Mouse (Mus musculus): ENCODE measurements around the gene Pfkfb2. TPM values are rescaled to one million over a fixed set of nuclear protein-coding genes. Genes with fewer than 3 reads are reported as not detected.

Gene Pfkfb2
- polyA plus RNA-seq, 1 experiment from 2014 or later, result 20.1 TPM

DNA sequence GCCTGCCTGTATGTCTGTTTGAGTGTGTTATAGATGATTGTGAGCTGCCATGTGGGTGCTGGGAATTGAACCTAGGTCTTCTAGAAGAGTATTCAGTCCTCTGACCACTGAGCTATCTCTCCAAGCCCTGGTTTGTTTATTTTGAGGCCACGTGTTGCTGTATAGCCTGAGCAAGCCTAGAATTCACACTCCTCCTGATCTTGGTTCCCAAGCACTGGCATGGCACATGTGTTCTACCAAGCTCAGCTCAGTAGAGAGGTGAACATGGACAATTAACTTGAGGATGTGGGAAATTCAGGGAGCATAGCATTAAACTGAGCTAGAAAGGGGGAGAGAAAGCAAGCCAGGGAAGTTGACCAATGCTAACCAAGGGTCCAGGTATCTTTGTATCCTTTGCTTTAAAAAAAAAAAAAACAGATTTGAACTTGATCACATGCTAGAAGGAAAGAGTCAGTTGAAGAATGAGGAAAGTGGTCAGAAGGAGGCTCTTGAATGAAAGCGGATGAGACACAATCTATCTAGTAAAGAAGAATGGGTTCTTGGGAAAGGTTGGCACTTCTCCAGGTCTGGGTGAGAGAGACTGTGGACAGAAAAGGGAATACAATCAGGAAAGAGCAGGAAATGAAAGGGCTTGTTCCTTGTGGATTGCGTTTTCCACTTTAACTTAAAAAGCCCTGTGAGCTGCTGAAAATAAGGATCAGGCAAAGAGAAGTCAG lies 33.1 kb upstream of the Pfkfb2 start:
- no peak overlapping the region for H3K9ac ChIP-seq
- H3K4me2 ChIP-seq (replicated peaks), result no peak overlapping the region
- no peaks in the 10 kb centered on the region for H3K9me3 ChIP-seq (ENCODE audit: control insufficient read depth, low read length)
- 81% methylated on average over 3 of the region's 3 CpGs for WGBS
- no peaks in the 10 kb centered on the region for H3K36me3 ChIP-seq (replicated peaks; ENCODE audit: control insufficient read depth, insufficient read depth)
- ATAC-seq (ENCODE audit: low FRiP score) (no peak), DNase-seq (ENCODE audit: low spot score) (no peak)
- no peaks in the 10 kb centered on the region for H3K27me3 ChIP-seq (ENCODE audit: control insufficient read depth, insufficient read depth, low read length)
- no peak overlapping the region for H3K4me3 ChIP-seq (replicated peaks; ENCODE audit: low read length)
- H3K27ac ChIP-seq, result no peak overlapping the region
- H3K4me1 ChIP-seq (replicated peaks; ENCODE audit: control insufficient read depth, insufficient read depth, low read length), result no peaks in the 10 kb centered on the region

DNA sequence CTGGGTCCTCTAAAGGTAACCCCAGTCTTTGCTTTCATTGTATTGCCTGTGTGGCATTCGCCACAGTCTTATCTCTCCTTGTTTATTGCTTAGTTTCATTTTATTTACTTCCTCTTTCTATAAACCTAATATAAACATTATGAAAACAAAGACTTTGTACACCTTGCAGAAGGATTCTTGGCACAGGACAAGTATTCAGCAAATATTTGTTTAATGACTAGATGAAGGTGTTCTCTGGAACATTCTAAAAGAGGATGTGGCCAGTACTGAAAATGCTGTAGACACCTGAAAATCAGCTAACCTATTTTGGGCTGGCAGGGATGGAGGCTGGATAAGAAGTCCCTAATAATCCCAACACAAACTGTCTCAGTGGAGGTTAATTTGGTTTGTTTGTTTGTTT lies 32.5 kb upstream of the Pfkfb2 start:
- ATAC-seq (ENCODE audit: low FRiP score) (no peak), DNase-seq (ENCODE audit: low spot score) (no peak)
- no peaks in the 10 kb centered on the region for H3K27me3 ChIP-seq (ENCODE audit: control insufficient read depth, insufficient read depth, low read length)
- H3K36me3 ChIP-seq (replicated peaks; ENCODE audit: control insufficient read depth, insufficient read depth), result no peaks in the 10 kb centered on the region
- no peak overlapping the region for H3K9ac ChIP-seq
- no peak overlapping the region for H3K4me2 ChIP-seq (replicated peaks)
- H3K4me3 ChIP-seq (replicated peaks; ENCODE audit: low read length), result no peak overlapping the region
- H3K27ac ChIP-seq, result no peak overlapping the region
- no peaks in the 10 kb centered on the region for H3K4me1 ChIP-seq (replicated peaks; ENCODE audit: control insufficient read depth, insufficient read depth, low read length)
- WGBS, result 84% methylated on average over 1 of the region's 1 CpGs
- no peaks in the 10 kb centered on the region for H3K9me3 ChIP-seq (ENCODE audit: control insufficient read depth, low read length)

DNA sequence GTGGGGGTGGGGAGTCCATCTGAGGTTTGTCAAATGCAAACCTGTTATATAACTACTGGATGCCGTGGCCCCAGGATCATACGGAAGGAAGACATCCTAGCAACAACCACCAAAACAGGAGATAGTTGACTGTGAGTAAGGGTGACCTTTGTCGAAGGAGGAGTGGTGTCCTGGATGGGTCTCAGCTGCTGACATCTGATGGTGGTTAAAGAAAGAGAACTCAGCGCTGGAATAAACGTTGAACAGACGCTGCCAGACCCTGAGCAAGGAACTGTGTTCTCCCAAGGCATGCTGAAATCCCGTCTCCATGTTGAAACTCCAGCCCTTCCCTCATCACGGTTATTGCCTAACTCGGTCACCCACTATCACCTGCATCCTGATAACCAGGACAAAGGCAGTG lies 30.6 kb upstream of the Pfkfb2 start:
- Histone ChIP-seq H3K4me2 (replicated peaks) (no peak overlapping the region), H3K4me3 (replicated peaks; ENCODE audit: low read length) (no peak overlapping the region), H3K27me3 (ENCODE audit: control insufficient read depth, insufficient read depth, low read length) (no peaks in the 10 kb centered on the region), H3K27ac (no peak overlapping the region), H3K4me1 (replicated peaks; ENCODE audit: control insufficient read depth, insufficient read depth, low read length) (no peaks in the 10 kb centered on the region), H3K36me3 (replicated peaks; ENCODE audit: control insufficient read depth, insufficient read depth) (no peaks in the 10 kb centered on the region), H3K9me3 (ENCODE audit: control insufficient read depth, low read length) (no peaks in the 10 kb centered on the region), H3K9ac (no peak overlapping the region)
- DNase-seq (ENCODE audit: low spot score) (no peak), ATAC-seq (ENCODE audit: low FRiP score) (no peak)
- 89% methylated on average over 9 of the region's 9 CpGs for WGBS

DNA sequence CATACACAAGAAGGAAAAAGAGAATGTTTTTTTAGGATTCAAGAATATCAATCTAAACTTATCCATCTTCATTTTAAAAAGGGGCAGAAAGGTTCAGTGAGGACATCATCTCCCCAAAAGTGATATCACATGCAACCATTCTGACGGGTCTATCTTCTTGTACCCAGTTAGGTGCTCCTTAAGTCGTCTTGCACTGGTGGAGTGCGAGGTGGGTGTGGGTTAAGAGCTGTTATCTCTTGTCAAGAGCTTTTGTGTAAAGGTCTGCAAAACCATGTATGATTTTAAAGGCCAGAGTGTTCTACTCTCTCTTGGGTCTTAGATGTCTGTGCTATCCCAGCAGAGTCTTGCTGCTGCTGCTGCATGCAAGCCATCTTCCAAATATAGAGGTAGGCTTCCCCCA lies 17.8 kb upstream of the Pfkfb2 start:
- no peak overlapping the region for H3K27ac ChIP-seq
- ATAC-seq (ENCODE audit: low FRiP score) (no peak), DNase-seq (ENCODE audit: low spot score) (no peak)
- no peaks in the 10 kb centered on the region for H3K36me3 ChIP-seq (replicated peaks; ENCODE audit: control insufficient read depth, insufficient read depth)
- H3K4me3 ChIP-seq (replicated peaks; ENCODE audit: low read length), result no peak overlapping the region
- H3K4me1 ChIP-seq (replicated peaks; ENCODE audit: control insufficient read depth, insufficient read depth, low read length), result no peaks in the 10 kb centered on the region
- WGBS, result 92% methylated on average over 3 of the region's 3 CpGs
- no peak overlapping the region for H3K4me2 ChIP-seq (replicated peaks)
- no peaks in the 10 kb centered on the region for H3K27me3 ChIP-seq (ENCODE audit: control insufficient read depth, insufficient read depth, low read length)
- H3K9me3 ChIP-seq (ENCODE audit: control insufficient read depth, low read length), result no peaks in the 10 kb centered on the region
- no peak overlapping the region for H3K9ac ChIP-seq

DNA sequence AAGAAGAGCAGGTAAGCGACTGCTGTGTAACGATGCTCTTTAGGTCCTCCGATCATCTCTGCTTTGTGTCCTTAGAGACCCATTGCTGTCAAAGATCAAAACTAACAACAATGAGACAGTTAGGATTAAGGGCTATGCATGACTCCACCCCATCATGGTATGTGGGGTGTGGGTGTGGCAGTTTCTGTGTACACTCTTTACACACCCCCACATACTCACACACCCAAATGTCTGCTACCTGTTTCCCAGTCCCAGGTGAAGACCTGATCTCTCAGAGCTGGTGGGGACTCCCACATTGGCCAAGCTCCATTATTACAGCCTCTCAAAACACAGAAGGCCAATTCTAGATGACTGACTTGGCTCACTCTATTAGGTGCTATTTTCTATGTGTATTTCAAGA lies 16.5 kb upstream of the Pfkfb2 start:
- no peaks in the 10 kb centered on the region for H3K9me3 ChIP-seq (ENCODE audit: control insufficient read depth, low read length)
- no peaks in the 10 kb centered on the region for H3K4me1 ChIP-seq (replicated peaks; ENCODE audit: control insufficient read depth, insufficient read depth, low read length)
- no peak for ATAC-seq (ENCODE audit: low FRiP score)
- WGBS, result 97% methylated on average over 3 of the region's 3 CpGs
- DNase-seq (ENCODE audit: low spot score), result no peak
- no peaks in the 10 kb centered on the region for H3K36me3 ChIP-seq (replicated peaks; ENCODE audit: control insufficient read depth, insufficient read depth)
- H3K27ac ChIP-seq, result no peak overlapping the region
- no peak overlapping the region for H3K9ac ChIP-seq
- no peaks in the 10 kb centered on the region for H3K27me3 ChIP-seq (ENCODE audit: control insufficient read depth, insufficient read depth, low read length)
- H3K4me2 ChIP-seq (replicated peaks), result no peak overlapping the region
- H3K4me3 ChIP-seq (replicated peaks; ENCODE audit: low read length), result no peak overlapping the region

DNA sequence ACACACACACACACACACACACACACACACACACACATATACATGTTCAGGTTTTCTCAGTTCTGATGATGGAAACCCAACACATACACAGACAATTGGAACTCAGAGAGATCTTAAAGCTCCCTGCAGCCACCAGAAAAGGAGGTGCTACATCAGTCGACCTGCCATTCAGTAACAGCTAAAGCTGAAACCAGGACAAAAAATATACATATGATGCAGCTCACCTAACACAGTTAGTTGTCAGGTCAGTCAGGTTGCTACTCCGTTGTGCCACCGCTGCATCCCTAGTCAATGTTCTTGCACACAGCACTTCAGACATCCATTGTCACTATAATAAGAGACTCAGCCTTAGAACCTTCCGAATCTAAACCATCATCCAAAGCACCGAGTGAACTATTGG lies 15.9 kb upstream of the Pfkfb2 start:
- no peak overlapping the region for H3K4me2 ChIP-seq (replicated peaks)
- ATAC-seq (ENCODE audit: low FRiP score), result no peak
- H3K27ac ChIP-seq, result no peak overlapping the region
- no peaks in the 10 kb centered on the region for H3K4me1 ChIP-seq (replicated peaks; ENCODE audit: control insufficient read depth, insufficient read depth, low read length)
- no peak for DNase-seq (ENCODE audit: low spot score)
- no peaks in the 10 kb centered on the region for H3K9me3 ChIP-seq (ENCODE audit: control insufficient read depth, low read length)
- H3K36me3 ChIP-seq (replicated peaks; ENCODE audit: control insufficient read depth, insufficient read depth), result no peaks in the 10 kb centered on the region
- no peaks in the 10 kb centered on the region for H3K27me3 ChIP-seq (ENCODE audit: control insufficient read depth, insufficient read depth, low read length)
- 83% methylated on average over 5 of the region's 5 CpGs for WGBS
- no peak overlapping the region for H3K9ac ChIP-seq
- H3K4me3 ChIP-seq (replicated peaks; ENCODE audit: low read length), result no peak overlapping the region

DNA sequence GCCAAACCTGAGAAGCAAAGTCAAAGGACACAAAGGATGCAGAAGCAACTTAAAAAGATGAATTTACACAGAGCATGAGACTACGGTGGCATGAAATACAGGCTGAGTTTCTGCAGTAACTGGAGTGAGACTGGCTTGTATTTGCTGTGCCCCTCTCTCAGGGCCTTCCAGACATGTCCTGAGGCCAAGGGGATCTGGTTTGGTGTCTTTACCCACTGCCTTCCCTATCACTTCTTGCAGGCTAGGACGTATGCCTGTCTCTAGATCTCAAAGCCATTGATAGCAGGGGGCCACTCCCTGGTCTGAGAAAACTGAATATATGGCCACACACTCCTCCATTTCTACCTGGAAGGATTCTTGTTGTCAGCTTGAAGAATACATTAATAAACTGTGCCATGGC lies 15.2 kb upstream of the Pfkfb2 start:
- H3K9me3 ChIP-seq (ENCODE audit: control insufficient read depth, low read length), result no peaks in the 10 kb centered on the region
- no peaks in the 10 kb centered on the region for H3K36me3 ChIP-seq (replicated peaks; ENCODE audit: control insufficient read depth, insufficient read depth)
- H3K27ac ChIP-seq, result no peak overlapping the region
- H3K4me3 ChIP-seq (replicated peaks; ENCODE audit: low read length), result no peak overlapping the region
- DNase-seq (ENCODE audit: low spot score) (no peak), ATAC-seq (ENCODE audit: low FRiP score) (no peak)
- H3K9ac ChIP-seq, result no peak overlapping the region
- no peaks in the 10 kb centered on the region for H3K4me1 ChIP-seq (replicated peaks; ENCODE audit: control insufficient read depth, insufficient read depth, low read length)
- no peak overlapping the region for H3K4me2 ChIP-seq (replicated peaks)
- 87% methylated on average over 2 of the region's 2 CpGs for WGBS
- no peaks in the 10 kb centered on the region for H3K27me3 ChIP-seq (ENCODE audit: control insufficient read depth, insufficient read depth, low read length)

DNA sequence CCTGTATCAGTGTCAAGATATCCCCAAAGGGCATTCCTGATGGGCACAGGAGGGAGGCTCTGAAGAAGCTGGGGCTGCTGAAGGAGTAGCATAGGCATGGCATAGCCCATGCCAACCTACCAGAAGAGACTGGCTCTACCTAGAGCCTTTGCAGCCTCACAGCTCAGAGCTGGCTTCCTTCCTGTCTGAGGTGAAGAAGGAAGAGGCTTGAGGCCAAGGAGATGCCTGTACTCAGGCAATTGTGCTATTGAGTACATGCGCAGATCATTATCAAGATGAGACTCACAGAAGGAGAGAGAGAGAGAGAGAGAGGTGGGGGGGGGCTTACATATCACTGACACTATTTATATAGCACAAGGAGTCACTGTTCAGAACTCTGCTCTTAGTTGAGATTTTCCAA lies 14.7 kb upstream of the Pfkfb2 start:
- H3K27me3 ChIP-seq (ENCODE audit: control insufficient read depth, insufficient read depth, low read length), result no peaks in the 10 kb centered on the region
- H3K9me3 ChIP-seq (ENCODE audit: control insufficient read depth, low read length), result no peaks in the 10 kb centered on the region
- WGBS, result 81% methylated on average over 1 of the region's 1 CpGs
- no peaks in the 10 kb centered on the region for H3K4me1 ChIP-seq (replicated peaks; ENCODE audit: control insufficient read depth, insufficient read depth, low read length)
- no peak for DNase-seq (ENCODE audit: low spot score)
- H3K4me2 ChIP-seq (replicated peaks), result no peak overlapping the region
- H3K27ac ChIP-seq, result no peak overlapping the region
- H3K36me3 ChIP-seq (replicated peaks; ENCODE audit: control insufficient read depth, insufficient read depth), result no peaks in the 10 kb centered on the region
- no peak for ATAC-seq (ENCODE audit: low FRiP score)
- H3K4me3 ChIP-seq (replicated peaks; ENCODE audit: low read length), result no peak overlapping the region
- no peak overlapping the region for H3K9ac ChIP-seq

DNA sequence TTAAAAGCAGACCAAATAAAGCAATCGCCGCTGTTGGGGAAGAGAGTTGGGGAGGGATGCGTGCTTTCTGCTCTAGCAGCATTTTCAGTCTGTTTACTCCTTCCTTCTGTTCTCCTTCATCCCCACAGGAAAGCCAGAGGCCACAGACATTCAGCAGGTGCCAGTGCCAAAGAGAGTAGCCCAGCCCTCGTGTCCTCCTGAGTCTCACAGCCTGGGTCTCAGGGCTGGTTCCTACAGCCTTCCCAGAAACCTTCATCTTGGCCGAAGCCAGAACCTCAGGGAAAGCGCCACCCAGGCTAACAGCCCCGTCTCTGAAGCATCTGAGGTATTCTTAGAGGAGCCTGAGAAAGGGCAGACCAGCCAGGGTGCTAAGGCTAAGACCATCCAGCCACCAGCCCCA lies 13.1 kb upstream of the Pfkfb2 start:
- H3K4me1 ChIP-seq (replicated peaks; ENCODE audit: control insufficient read depth, insufficient read depth, low read length), result no peaks in the 10 kb centered on the region
- DNase-seq (ENCODE audit: low spot score) (no peak), ATAC-seq (ENCODE audit: low FRiP score) (no peak)
- H3K4me2 ChIP-seq (replicated peaks), result no peak overlapping the region
- H3K36me3 ChIP-seq (replicated peaks; ENCODE audit: control insufficient read depth, insufficient read depth), result no peaks in the 10 kb centered on the region
- H3K27ac ChIP-seq, result no peak overlapping the region
- H3K9me3 ChIP-seq (ENCODE audit: control insufficient read depth, low read length), result no peaks in the 10 kb centered on the region
- no peak overlapping the region for H3K4me3 ChIP-seq (replicated peaks; ENCODE audit: low read length)
- no peak overlapping the region for H3K9ac ChIP-seq
- 88% methylated on average over 7 of the region's 7 CpGs for WGBS
- H3K27me3 ChIP-seq (ENCODE audit: control insufficient read depth, insufficient read depth, low read length), result no peaks in the 10 kb centered on the region
